Mouse (Mus musculus): ENCODE measurements around the gene Lgals12. TPM values are rescaled to one million over a fixed set of nuclear protein-coding genes. Genes with fewer than 3 reads are reported as not detected.

The Lgals12 gene
- polyA plus RNA-seq, 2 experiments from 2014 or later: not detected

- no peak for ATAC-seq
Observed at GRCm38 (mm10) chr19:7583101-7583500, 23.9 kb downstream of the Lgals12 start.

DNA sequence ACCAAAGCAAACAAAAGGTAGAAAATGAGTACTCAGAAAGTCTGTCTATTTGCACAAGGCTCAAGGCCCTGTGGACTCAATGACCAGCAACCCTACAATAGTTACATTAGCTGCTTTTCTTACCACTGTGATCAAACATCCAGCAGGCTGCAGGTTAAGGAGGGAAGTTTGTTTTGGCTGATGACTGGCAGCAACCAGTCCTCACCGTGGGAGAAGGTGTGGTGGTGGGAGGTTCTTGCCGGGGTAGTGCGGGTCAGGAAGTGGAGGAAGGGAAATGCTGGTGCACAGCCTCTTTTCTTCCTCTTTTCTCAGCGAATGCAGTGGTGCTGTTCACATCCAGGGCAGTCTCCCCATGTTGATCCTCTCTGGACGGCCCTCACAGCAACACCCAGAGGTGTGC, 26.0 kb downstream of the Lgals12 start:
- no peak for ATAC-seq

- ATAC-seq: no peak
Observed at GRCm38 (mm10) chr19:7577710-7578109, 29.3 kb downstream of the Lgals12 start.

- ATAC-seq: no peak
Observed at GRCm38 (mm10) chr19:7576180-7576579, 30.8 kb downstream of the Lgals12 start.

GRCm38 (mm10) chr19:7569650-7570049, 37.3 kb downstream of the Lgals12 start:
- ATAC-seq: no peak

- ATAC-seq: no peak
Observed at GRCm38 (mm10) chr19:7568364-7568763, 38.6 kb downstream of the Lgals12 start.

DNA sequence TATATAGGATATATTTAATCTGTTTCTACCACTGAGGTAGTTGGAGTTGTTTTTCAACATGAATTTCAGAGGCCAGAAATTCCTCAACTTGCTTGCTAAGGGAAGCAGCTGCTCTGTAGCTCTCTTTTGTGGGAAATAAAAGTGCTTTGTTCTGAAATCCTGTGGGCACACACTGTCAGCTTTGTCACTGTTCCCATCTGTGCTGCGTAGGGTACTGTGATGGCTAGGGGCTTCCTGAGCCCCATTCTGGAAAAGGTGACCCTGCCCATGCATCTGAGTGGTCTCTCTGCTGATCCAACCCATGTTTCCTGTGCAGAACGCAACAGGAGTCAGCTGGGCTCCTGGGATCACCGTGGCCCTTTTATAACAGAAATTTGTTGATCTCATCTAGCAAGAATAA, 40.2 kb downstream of the Lgals12 start:
- no peak for ATAC-seq

DNA sequence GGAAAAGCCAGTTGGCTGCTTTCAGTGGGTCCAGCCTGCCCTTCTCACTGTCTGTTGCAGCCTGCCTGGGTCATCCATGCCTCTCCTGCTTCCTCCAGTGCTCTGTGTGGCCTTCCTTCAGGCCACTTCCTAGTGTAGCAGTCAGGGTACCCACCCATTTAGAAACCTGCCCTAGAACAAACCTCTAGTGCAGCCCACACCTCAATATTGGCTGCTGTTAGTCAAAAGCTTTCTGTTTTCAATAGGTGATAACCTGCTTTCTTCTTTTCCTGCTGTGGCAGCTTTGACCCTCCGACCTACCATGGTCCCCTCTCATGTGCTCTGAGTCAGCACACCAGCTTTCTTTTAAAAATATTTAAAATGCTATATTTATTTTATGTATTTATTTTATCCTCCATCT, 42.5 kb downstream of the Lgals12 start:
- ATAC-seq: no peak

GRCm38 (mm10) chr19:7563676-7564075, 43.3 kb downstream of the Lgals12 start:
- ATAC-seq: no peak

GRCm38 (mm10) chr19:7562601-7563129, 44.3 kb downstream of the Lgals12 start:
- ATAC-seq: no peak

- ATAC-seq: peak; percentile 44
Observed at GRCm38 (mm10) chr19:7561456-7561855, 45.5 kb downstream of the Lgals12 start.

GRCm38 (mm10) chr19:7559986-7560385, 47.0 kb downstream of the Lgals12 start:
- no peak for ATAC-seq

DNA sequence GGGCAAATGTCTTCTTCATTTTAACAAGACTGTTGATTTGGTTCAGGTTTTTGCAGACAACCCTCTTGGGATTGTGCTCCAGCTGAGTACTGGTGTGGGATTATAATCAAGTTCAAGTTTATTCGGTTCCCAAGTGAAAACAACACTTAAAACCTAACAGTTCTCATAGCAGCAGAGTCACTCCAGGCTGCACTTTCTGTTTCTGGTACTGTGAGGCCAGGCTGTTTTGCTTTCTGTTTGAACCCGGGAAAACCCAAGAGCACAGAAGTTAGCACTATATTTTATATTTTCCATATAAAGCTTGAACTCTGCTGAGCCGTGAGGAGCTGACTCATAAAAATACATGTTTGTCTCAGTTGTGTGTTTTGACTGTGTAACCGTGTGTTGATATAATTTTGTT, 48.3 kb downstream of the Lgals12 start:
- ATAC-seq: peak; percentile 47

DNA sequence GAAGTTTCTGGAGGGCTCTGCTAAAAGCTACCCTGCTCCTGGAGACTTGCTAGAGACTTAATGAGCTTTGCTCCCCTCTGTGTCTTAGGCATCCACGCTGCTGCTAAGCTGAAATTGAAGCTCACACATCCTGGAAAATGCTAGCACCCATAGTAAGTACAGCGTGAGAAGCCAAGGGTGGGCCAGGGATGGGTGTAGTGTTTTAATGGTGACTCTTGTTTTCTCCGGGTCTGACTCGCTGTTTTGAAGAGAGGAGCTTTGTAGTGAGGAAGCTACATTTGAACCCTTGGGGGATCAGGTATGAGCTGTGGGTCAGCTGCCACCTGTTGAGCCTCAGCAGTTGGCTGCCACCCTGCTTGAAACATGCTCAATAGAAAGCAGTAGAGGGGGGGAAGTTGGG, 49.1 kb downstream of the Lgals12 start:
- ATAC-seq: no peak

DNA sequence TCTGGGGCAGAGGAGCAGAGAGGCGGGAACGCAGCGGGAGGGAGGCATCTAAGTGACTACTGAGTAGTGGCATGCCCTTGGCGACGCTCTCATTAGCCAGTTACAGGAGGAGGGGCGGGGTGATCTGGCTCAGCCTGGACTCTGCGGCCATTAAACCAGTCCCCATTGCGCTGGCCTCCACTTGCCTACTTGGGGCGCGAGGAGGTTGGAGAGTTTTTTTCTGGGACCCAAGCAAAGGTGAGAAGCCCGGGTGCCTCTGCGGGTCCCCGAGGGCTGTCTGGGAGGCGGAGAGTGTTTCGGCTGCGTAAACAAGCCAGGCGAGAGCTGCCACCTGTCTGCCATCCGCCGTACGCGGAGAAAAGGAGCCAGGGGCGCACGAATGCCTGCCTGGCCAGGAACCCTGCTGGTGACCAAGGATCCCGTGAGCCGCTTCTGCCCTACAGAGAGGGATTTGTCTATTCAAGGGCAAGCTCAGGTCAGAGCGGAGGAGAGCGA, 49.6 kb downstream of the Lgals12 start, which contains the start of gene Pla2g16:
Gene Pla2g16, plus strand, starts transcription at position 132 of the 495 bp plus-strand sequence.
- peak; percentile 79 for ATAC-seq

- ATAC-seq: no peak
Observed at GRCm38 (mm10) chr19:7556641-7557040, 50.4 kb downstream of the Lgals12 start.

- ATAC-seq: no peak
Observed at GRCm38 (mm10) chr19:7554881-7555280, 52.1 kb downstream of the Lgals12 start.

DNA sequence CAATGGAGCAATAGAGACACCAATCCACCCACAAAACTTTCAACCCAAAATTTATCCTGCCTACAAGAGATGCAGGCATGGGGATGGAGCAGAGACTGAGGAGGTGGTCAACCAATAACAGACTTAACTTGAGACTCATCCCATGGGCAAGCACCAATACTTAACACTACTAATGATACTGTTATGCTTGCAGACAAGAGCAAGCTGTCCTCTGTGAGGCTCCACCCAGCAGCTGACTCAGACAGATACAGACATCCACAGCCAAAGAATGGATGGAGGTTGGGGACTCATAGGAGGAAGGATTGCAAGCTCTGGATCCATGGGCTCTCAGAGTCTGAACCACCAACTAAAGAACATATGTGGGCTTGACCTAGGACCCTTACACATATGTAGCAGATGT, 53.6 kb downstream of the Lgals12 start:
- ATAC-seq: no peak

DNA sequence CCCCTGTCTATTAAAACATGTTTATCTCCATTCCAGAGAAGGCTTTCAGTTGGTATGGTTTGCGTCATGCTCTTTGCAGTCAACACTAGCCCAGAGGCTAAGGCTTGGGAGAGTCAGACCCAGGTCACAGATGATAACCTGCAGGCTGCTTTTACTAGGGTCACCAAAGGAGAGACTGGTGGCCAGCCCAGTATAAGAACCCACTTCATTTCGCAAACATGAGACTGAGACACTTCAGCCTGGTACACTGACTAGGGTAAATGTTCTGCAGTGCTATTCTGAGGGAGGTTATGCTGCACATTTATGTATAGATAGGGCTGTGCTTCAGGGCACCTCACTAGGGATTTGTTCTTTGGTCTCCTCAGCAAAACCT, 54.7 kb downstream of the Lgals12 start:
- ATAC-seq: no peak

DNA sequence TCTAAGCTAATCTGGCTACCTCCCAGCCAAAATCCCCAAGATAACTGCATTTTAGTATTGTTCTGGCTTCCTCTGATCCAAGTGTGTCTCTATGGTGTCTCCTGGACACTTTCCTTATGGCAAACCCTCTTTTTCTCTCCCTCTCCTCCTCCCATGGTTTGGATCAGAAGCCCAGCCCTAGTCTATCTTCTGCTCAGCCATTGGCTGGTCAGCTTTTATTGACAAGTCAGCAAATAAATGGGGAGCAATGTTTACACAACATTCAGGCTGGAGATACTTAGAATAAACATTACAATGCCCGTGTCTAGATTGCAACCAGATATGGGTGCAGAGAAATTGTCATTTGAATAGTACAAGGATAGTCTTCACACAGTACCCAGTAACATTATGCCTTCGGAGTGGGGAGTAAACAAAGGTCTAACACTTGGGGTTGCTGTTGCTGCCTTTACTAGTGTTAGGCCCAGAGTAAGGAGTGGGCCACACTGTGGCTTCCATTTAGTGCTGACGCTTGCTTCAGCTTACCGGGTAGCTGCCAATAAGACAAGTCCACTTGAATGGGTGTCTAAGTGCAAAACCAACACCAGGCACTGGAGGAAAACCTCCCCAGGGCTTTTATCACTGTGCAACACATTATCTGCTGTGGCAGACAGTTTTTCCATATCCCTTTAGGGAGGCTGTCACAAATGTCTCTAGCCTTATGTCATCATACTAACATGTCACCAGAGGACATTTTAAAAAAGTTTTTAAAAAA, 55.3 kb downstream of the Lgals12 start:
- ATAC-seq: no peak

- ATAC-seq: no peak
Observed at GRCm38 (mm10) chr19:7548924-7549323, 58.1 kb downstream of the Lgals12 start.

Measured in activated CD4-positive, CD25-positive, alpha-beta regulatory T cell, adult 4 months (primary cell).